Mouse (Mus musculus) lung, postnatal 0 days (tissue): ENCODE measurements around the gene Ttc26.

Source experiments
- CTCF ChIP-seq: IDR thresholded peaks from 2 replicates; pipeline ENCODE4 v1.5.1; 2016; ENCODE audit warnings: antibody characterized with exemption, mild to moderate bottlenecking
- EP300 ChIP-seq: IDR thresholded peaks from 2 replicates; pipeline ENCODE4 v1.6.1; 2016; ENCODE audit warnings: antibody characterized with exemption, mild to moderate bottlenecking, control low read depth

DNA sequence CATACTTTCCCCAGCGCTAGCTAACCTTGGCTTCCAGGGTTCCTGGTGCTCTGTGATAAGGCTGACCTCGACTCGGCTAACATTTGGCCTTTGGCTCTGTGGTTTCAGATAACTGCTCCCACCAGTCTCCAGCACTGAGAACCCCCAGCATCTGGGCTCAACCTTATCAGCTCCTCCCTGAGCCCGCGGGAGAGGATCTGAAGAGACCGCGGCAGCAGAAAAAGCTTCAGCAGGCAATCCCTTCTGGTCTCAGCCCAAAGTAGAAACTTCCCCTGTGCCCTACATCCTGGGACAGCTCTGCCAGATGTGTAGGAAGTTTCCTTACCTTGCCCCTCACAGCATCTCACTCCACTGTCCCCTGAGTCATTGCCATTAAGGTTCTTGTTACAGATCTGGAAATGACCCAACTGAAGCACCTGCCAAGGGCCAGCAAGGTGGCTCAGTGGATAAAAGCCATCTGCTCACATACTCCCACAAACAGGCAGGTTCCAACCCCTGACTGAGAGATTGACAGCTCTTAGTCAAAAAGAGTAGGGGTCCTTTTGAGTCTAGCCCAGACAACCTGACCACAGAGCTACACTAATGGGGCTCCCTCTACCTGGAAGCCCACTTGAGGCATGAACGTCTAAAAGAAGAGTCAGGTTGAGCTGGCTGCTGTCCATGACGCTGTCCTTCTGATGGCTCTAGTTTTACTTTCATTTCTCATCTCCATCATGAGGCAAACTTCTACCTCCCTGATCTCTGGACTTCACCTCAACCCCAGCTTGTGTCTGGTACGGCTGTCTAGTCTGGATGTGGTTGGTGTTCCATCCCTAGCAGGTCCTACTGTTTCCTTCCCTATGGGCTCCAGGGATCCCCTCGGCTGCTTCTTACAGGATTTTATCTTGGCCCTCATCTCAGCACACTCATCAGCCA, 39.3 kb upstream of the Ttc26 start:
- TF ChIP-seq CTCF = no peak
- TF ChIP-seq EP300 = no peak
